Mouse (Mus musculus) hindbrain, postnatal 0 days (tissue): Measurements from ENCODE around the gene Metap2. TPM values are rescaled to one million over a fixed set of nuclear protein-coding genes. Genes with fewer than 3 reads are reported as not detected.

ENCODE experiments used
- ATAC-seq: fragments of 200-750 bp; cut with Nextera tagmentation; 2 replicates; pipeline ENCODE4 v1.8.0; 2017; ENCODE audit warnings: mild to moderate bottlenecking, moderate TSS enrichment, moderate library complexity
- DNase-seq: peaks from one replicate; pipeline ENCODE4 v3.0.0-alpha.2; 2015; ENCODE audit warnings: low spot score
- H3K27ac ChIP-seq: fragments of 300-500 bp; sonication (generic); 2 replicates; pipeline ENCODE4 v1.5.1; 2014; ENCODE audit warnings: mild to moderate bottlenecking
- H3K27me3 ChIP-seq: fragments of 300-500 bp; sonication (generic); 2 replicates; pipeline ENCODE4 v1.6.1; 2014; ENCODE audit warnings: low read length, mixed read lengths; ENCODE audit not compliant: insufficient read depth
- H3K36me3 ChIP-seq: fragments of 300-500 bp; sonication (generic); 2 replicates; pipeline ENCODE4 v1.6.1; 2014; ENCODE audit warnings: low read length, mixed read lengths; ENCODE audit not compliant: insufficient read depth
- H3K4me1 ChIP-seq: fragments of 300-500 bp; sonication (generic); 2 replicates; pipeline ENCODE4 v1.6.1; 2014; ENCODE audit warnings: antibody characterized with exemption, low read length, mixed read lengths; ENCODE audit not compliant: insufficient read depth
- H3K4me2 ChIP-seq: fragments of 300-500 bp; sonication (generic); 2 replicates; pipeline ENCODE4 v1.6.1; 2014; ENCODE audit warnings: low read depth, mild to moderate bottlenecking, low read length, moderate library complexity, mixed read lengths
- H3K4me3 ChIP-seq: fragments of 300-500 bp; sonication (generic); 2 replicates; pipeline ENCODE4 v1.5.1; 2014; ENCODE audit warnings: low read length
- H3K9ac ChIP-seq: fragments of 300-500 bp; sonication (generic); replicated peaks from 2 replicates; pipeline ENCODE4 v1.6.1; 2014; ENCODE audit warnings: mild to moderate bottlenecking, low read length, moderate library complexity, mixed read lengths
- H3K9me3 ChIP-seq: fragments of 300-500 bp; sonication (generic); 2 replicates; pipeline ENCODE4 v1.6.1; 2016; ENCODE audit warnings: low read length, mixed read lengths
- CTCF ChIP-seq: IDR thresholded peaks from 2 replicates; pipeline ENCODE4 v1.5.1; 2016; ENCODE audit warnings: antibody characterized with exemption, control low read depth, low read depth
- WGBS: fragments of 180-500 bp; shearing (Covaris S2); extraction: QIAGEN DNeasy Blood & Tissue Kit; methylation state at CpG from one replicate; pipeline ENCODE4 v1.1.7; 2014; 5-methylcytosine and 5-hydroxymethylcytosine counted together
- polyA plus RNA-seq: library from polyadenylated mRNA; unstranded; fragments of >200 nt; fragmentation: Nextera tagmentation; extraction: Ambion mirVana; gene quantifications from 2 replicates; pipeline ENCODE4 v1.2.1, GENCODE M21; 2015
- total RNA-seq: library from RNA; depleted of rRNA; stranded (reverse); fragments of >200 nt; gene quantifications from 2 replicates; pipeline ENCODE4 v1.2.3, GENCODE M21; 2014

Gene Metap2
- total and polyA plus RNA-seq, 2 experiments from 2014 or later: 50.7 to 158 TPM

DNA sequence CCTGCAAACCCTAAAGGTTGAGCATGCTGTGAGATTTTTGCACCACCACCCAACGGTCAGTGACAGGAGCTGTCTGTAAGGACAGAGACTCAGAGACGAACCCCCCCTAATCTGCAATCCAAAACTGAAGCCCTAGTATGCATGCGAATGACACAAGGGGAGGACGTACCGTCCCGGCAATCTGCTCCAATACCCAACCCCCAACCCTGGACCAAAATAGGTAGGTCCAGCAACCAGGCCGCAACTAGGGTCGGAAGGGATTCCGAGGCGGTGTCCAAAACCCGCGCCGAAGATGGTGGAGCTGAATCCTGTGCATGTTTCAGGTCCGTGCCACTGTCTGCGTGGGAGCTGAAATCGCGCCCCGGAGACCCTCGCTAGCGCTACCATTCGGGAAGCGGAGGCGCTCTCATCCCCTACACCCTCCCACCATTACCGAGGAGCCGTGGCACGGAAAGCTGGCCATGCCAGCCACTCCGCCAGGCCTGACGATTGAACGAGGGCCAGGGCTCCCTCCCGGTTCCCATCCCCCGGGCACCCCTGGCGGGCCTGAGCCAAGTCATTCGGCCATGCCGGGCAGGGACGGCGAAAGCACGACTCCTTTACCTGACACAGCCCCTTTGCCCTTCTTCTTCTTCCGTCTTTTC lies 7.8 kb downstream of the Metap2 start:
- Histone ChIP-seq H3K4me3 (peak overlapping the region; percentile 68), H3K9me3 (no peaks in the 10 kb centered on the region), H3K4me2 (peak overlapping the region; percentile 85), H3K4me1 (no peaks in the 10 kb centered on the region; the same call in 1 of the 2 replicates), H3K27me3 (no peaks in the 10 kb centered on the region), H3K27ac (peak overlapping the region; percentile 97), H3K9ac (peak overlapping the region; percentile 89), H3K36me3 (peaks cover 7% of the 10 kb centered on the region; the same call in 1 of the 2 replicates)
- under 1% methylated on average over 38 of the region's 38 CpGs for WGBS
- DNase-seq (peak; percentile 60), ATAC-seq (peak; percentile 78)
- no peak for TF ChIP-seq CTCF

DNA sequence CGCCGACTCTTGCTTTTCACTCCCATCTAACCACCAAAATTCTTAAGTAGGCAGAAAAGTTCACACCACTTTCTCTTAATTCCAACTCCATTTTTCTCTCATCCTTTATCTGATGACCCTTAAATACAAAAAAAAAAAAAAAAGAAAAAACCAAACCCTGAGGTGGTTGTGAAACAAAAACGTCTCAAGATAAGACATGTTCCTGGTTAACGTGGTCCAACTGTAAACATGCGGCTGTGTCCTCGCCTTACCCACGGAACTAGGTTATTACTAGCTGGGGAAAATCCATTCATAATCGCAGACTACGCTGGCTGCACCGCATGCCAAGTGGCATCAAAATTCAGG lies 8.3 kb downstream of the Metap2 start:
- peak overlapping the region; percentile 85 for H3K4me2 ChIP-seq
- H3K27ac ChIP-seq: peak overlapping the region; percentile 97
- H3K9me3 ChIP-seq: no peaks in the 10 kb centered on the region
- TF ChIP-seq CTCF: no peak
- no peaks in the 10 kb centered on the region; the same call in 1 of the 2 replicates for H3K4me1 ChIP-seq
- ATAC-seq (no peak), DNase-seq (no peak)
- peak overlapping the region; percentile 68 for H3K4me3 ChIP-seq
- H3K36me3 ChIP-seq: peaks cover 7% of the 10 kb centered on the region; the same call in 1 of the 2 replicates
- WGBS: 16% methylated on average over 10 of the region's 10 CpGs
- H3K27me3 ChIP-seq: no peaks in the 10 kb centered on the region
- peak overlapping the region; percentile 89 for H3K9ac ChIP-seq

DNA sequence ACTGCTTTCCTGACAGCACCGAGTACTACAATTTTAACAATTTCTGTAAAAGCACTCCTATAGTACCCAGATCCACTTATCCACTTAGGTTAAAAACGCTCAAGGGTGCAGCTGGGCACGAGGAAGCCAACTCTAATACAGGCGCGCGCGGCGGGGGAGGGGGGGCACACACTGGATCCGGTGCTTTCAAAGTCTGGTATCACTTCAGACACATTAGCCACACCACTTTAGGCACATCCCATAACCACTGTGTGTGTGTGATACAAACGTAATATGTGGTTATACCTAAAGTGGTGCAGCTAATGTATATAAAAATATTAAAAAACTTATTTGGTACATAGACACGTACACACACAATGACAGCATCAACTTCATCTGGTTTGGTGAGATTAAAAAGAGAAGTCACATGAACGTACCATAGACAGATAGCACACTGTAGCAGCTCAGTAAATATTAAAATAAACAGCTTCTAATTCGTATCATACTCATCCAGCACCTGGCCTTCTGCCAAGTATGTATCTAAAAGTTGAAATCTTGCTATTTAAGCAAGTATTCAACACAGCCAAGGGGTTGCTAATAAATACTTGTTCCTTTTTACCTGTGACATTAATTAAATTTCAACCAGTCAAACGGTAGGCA lies 10.9 kb downstream of the Metap2 start:
- no peak for TF ChIP-seq CTCF
- WGBS: 92% methylated on average over 14 of the region's 14 CpGs

DNA sequence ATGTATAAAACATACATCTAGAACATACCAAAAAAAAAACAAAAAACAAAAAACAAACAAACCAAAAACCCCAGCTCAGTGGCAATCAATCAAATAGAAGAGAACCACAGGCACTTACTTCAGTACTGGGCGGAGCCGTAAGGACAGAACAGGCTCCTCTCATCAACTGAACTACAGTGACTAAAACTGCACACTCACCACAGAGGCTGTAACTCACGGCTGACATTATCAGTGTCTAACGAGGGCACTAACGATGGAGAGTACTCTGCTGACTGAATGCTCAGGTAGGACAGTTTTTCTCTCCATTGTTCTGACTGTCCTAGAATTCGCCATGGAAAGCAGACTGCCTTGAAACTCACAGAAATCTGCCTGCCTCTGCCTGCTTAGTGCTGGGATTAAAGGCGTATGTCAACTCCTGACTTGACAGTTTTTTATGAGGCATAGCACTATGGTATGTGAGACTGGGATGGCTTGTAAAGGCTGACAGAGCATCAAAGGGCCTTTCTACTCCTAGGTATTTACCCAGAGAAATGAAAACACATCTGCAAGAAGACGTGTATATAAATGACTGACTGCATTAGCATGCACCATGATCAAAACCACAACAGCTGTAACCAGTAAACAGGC lies 14.0 kb downstream of the Metap2 start:
- Histone ChIP-seq H3K4me2 (no peak overlapping the region), H3K4me1 (no peaks in the 10 kb centered on the region), H3K27me3 (no peaks in the 10 kb centered on the region), H3K36me3 (peaks cover 19% of the 10 kb centered on the region; the same call in 1 of the 2 replicates), H3K9me3 (no peaks in the 10 kb centered on the region), H3K9ac (no peak overlapping the region), H3K27ac (no peak overlapping the region), H3K4me3 (no peak overlapping the region)
- no peak for ATAC-seq
- no peak for DNase-seq
- no peak for TF ChIP-seq CTCF
- WGBS: 89% methylated on average over 8 of the region's 8 CpGs

More for the DNA sequence above, 10.9 kb downstream of the Metap2 start:
- ATAC-seq (no peak), DNase-seq (no peak)
- Histone ChIP-seq H3K4me1 (no peaks in the 10 kb centered on the region; the same call in 1 of the 2 replicates), H3K9me3 (no peaks in the 10 kb centered on the region), H3K27ac (no peak overlapping the region), H3K4me3 (no peak overlapping the region), H3K27me3 (no peaks in the 10 kb centered on the region), H3K36me3 (peaks cover 7% of the 10 kb centered on the region; the same call in 1 of the 2 replicates), H3K4me2 (no peak overlapping the region), H3K9ac (no peak overlapping the region)

DNA sequence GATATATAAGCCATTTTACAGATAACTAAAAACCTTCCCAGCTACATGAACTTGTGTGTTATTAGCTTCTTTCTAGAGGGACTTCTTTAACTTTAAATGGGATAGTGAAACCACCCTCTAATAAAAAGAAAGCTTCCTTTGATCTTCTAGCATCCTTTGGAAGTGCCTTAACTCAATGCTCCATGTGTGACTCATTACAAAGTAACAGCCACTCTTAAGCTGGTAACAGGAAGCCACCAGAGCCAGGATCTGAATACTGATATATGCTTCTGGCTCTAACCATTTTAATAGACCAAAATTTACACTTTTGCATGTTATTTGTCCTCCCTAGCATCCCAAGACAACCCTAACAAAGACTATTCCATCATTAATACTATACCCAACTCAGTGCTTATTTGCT lies 15.0 kb downstream of the Metap2 start:
- DNase-seq (no peak), ATAC-seq (no peak)
- peaks cover 19% of the 10 kb centered on the region; the same call in 1 of the 2 replicates for H3K36me3 ChIP-seq
- no peak overlapping the region for H3K4me3 ChIP-seq
- H3K9me3 ChIP-seq: no peaks in the 10 kb centered on the region
- no peak overlapping the region for H3K27ac ChIP-seq
- no peak for TF ChIP-seq CTCF
- H3K9ac ChIP-seq: no peak overlapping the region
- no peak overlapping the region for H3K4me2 ChIP-seq
- H3K4me1 ChIP-seq: no peaks in the 10 kb centered on the region
- no peaks in the 10 kb centered on the region for H3K27me3 ChIP-seq

DNA sequence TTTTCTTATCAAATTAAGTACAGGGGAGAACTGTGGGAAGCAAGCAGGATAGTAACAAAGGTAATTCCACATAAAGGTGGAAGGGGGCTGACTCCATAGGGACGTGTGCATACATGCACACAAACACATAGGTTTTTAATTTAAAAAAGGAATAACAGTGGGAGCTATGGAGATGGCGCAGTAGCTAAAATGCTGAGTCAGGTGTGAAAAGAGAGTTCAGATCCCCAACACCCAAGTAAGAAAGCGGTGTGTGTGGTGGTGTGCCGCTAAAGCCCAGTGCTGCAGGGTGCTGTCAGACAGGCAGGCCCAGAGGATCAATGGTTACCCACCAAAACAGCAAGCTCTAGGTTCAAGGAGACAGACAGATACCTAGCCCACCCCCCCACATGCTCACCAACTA lies 18.2 kb downstream of the Metap2 start:
- no peak for TF ChIP-seq CTCF
- H3K4me3 ChIP-seq: no peak overlapping the region
- no peaks in the 10 kb centered on the region for H3K9me3 ChIP-seq
- ATAC-seq (no peak), DNase-seq (no peak)
- H3K9ac ChIP-seq: no peak overlapping the region
- H3K27me3 ChIP-seq: no peaks in the 10 kb centered on the region
- H3K27ac ChIP-seq: no peak overlapping the region
- WGBS: 95% methylated on average over 4 of the region's 4 CpGs
- H3K4me2 ChIP-seq: no peak overlapping the region
- no peaks in the 10 kb centered on the region for H3K4me1 ChIP-seq
- H3K36me3 ChIP-seq: peaks cover 12% of the 10 kb centered on the region; the same call in 1 of the 2 replicates
